Mouse (Mus musculus) ES-Bruce4 (cell line): ENCODE data around the gene Cfap61. TPM values are rescaled to one million over a fixed set of nuclear protein-coding genes. Genes with fewer than 3 reads are reported as not detected.

Experiments used
- H3K27ac ChIP-seq: 2 replicates; pipeline ENCODE4 v1.5.1; 2012; ENCODE audit warnings: low read length, inconsistent platforms; ENCODE audit not compliant: insufficient read depth
- H3K27me3 ChIP-seq: 2 replicates; pipeline ENCODE4 v1.6.1; 2012; ENCODE audit warnings: mild to moderate bottlenecking, low read length, inconsistent platforms; ENCODE audit not compliant: control insufficient read depth, poor library complexity, insufficient read depth, severe bottlenecking
- H3K36me3 ChIP-seq: 2 replicates; pipeline ENCODE4 v1.6.1; 2012; ENCODE audit warnings: inconsistent platforms, mild to moderate bottlenecking, low read length, moderate library complexity; ENCODE audit not compliant: control insufficient read depth, poor library complexity, insufficient read depth, severe bottlenecking
- H3K4me1 ChIP-seq: one replicate; pipeline ENCODE4 v1.8.1; 2011; ENCODE audit warnings: low read length; ENCODE audit not compliant: control insufficient read depth, insufficient read depth
- H3K4me3 ChIP-seq: 2 replicates; pipeline ENCODE4 v1.5.1; 2011; ENCODE audit warnings: low read depth, mild to moderate bottlenecking, low read length
- H3K9ac ChIP-seq: 2 replicates; pipeline ENCODE4 v1.6.1; 2012; ENCODE audit warnings: low read depth, mild to moderate bottlenecking, inconsistent platforms; ENCODE audit not compliant: poor library complexity, severe bottlenecking
- H3K9me3 ChIP-seq: replicated peaks from 2 replicates; pipeline ENCODE4 v1.6.1; 2012; ENCODE audit warnings: mild to moderate bottlenecking, low read length, inconsistent platforms; ENCODE audit not compliant: control insufficient read depth, poor library complexity, insufficient read depth, severe bottlenecking
- CTCF ChIP-seq: IDR thresholded peaks from one replicate; pipeline ENCODE4 v1.8.1; 2011; ENCODE audit warnings: low read depth, low read length
- EP300 ChIP-seq: IDR thresholded peaks from 2 replicates; pipeline ENCODE4 v1.6.1; 2011; ENCODE audit warnings: low read depth, low read length; ENCODE audit not compliant: insufficient read depth
- POLR2A ChIP-seq: IDR thresholded peaks from one replicate; pipeline ENCODE4 v1.8.1; 2011; ENCODE audit warnings: low read length; ENCODE audit not compliant: insufficient read depth
- polyA plus RNA-seq: library from polyadenylated mRNA; stranded (reverse); fragments of >200 nt; gene quantifications from 2 replicates; pipeline ENCODE4 v1.2.4, GENCODE M21; 2011; ENCODE audit warnings: low read depth; ENCODE audit not compliant: missing spikeins, insufficient read depth, insufficient read length

The Cfap61 gene
- polyA plus RNA-seq, 1 experiment, result 2.4 TPM

- Histone ChIP-seq H3K9ac (no peak overlapping the region), H3K27ac (no peak overlapping the region), H3K27me3 (no peaks in the 10 kb centered on the region), H3K4me1 (no peaks in the 10 kb centered on the region), H3K9me3 (no peaks in the 10 kb centered on the region), H3K36me3 (no peaks in the 10 kb centered on the region), H3K4me3 (no peak overlapping the region)
- TF ChIP-seq CTCF (no peak), EP300 (no peak), POLR2A (no peak)
Measured at GRCm38 (mm10) chr2:146128622-146129021, 194.0 kb downstream of the Cfap61 start.

- Histone ChIP-seq H3K4me3 (no peak overlapping the region), H3K36me3 (no peaks in the 10 kb centered on the region), H3K9ac (no peak overlapping the region), H3K27me3 (no peaks in the 10 kb centered on the region), H3K9me3 (peaks cover 10% of the 10 kb centered on the region), H3K4me1 (no peaks in the 10 kb centered on the region), H3K27ac (no peak overlapping the region)
- TF ChIP-seq EP300 (no peak), CTCF (no peak), POLR2A (no peak)
Measured at GRCm38 (mm10) chr2:146130514-146130913, 195.9 kb downstream of the Cfap61 start.

GRCm38 (mm10) chr2:146134275-146134674, 199.7 kb downstream of the Cfap61 start:
- H3K9ac ChIP-seq, result no peak overlapping the region
- H3K4me1 ChIP-seq, result no peaks in the 10 kb centered on the region
- H3K36me3 ChIP-seq, result no peaks in the 10 kb centered on the region
- no peak overlapping the region for H3K27ac ChIP-seq
- H3K27me3 ChIP-seq, result no peaks in the 10 kb centered on the region
- TF ChIP-seq EP300, result no peak
- TF ChIP-seq POLR2A, result no peak
- no peak for TF ChIP-seq CTCF
- peaks cover 19% of the 10 kb centered on the region for H3K9me3 ChIP-seq
- no peak overlapping the region for H3K4me3 ChIP-seq

- Histone ChIP-seq H3K4me1 (no peaks in the 10 kb centered on the region), H3K9me3 (peaks cover 28% of the 10 kb centered on the region), H3K4me3 (no peak overlapping the region), H3K36me3 (no peaks in the 10 kb centered on the region), H3K9ac (no peak overlapping the region), H3K27me3 (no peaks in the 10 kb centered on the region), H3K27ac (no peak overlapping the region)
- no peak for TF ChIP-seq EP300
- no peak for TF ChIP-seq POLR2A
- no peak for TF ChIP-seq CTCF
Measured at GRCm38 (mm10) chr2:146140711-146141110, 206.1 kb downstream of the Cfap61 start.

- Histone ChIP-seq H3K27me3 (no peaks in the 10 kb centered on the region), H3K9ac (no peak overlapping the region), H3K9me3 (peaks cover under 1% of the 10 kb centered on the region; the same call in 1 of the 2 replicates), H3K4me3 (no peak overlapping the region), H3K27ac (no peak overlapping the region), H3K36me3 (no peaks in the 10 kb centered on the region), H3K4me1 (no peaks in the 10 kb centered on the region)
- TF ChIP-seq EP300 (no peak), CTCF (no peak), POLR2A (no peak)
Measured at GRCm38 (mm10) chr2:146147306-146147705, 212.7 kb downstream of the Cfap61 start.

- no peaks in the 10 kb centered on the region; the same call in 1 of the 2 replicates for H3K9me3 ChIP-seq
- no peaks in the 10 kb centered on the region for H3K27me3 ChIP-seq
- no peaks in the 10 kb centered on the region for H3K36me3 ChIP-seq
- H3K9ac ChIP-seq, result no peak overlapping the region
- no peak overlapping the region for H3K27ac ChIP-seq
- TF ChIP-seq POLR2A (no peak), EP300 (no peak), CTCF (no peak)
- no peak overlapping the region for H3K4me3 ChIP-seq
- no peaks in the 10 kb centered on the region for H3K4me1 ChIP-seq
Measured at GRCm38 (mm10) chr2:146147801-146148200, 213.2 kb downstream of the Cfap61 start.
